Mouse (Mus musculus) inflammation-experienced regulatory T-cells, adult 16 weeks (primary cell): Measurements from ENCODE around the gene Gm21748. TPM values are rescaled to one million over a fixed set of nuclear protein-coding genes. Genes with fewer than 3 reads are reported as not detected.

Experiments
- polyA plus RNA-seq: library from polyadenylated mRNA; unstranded; fragments of 100-300 nt; shearing (Covaris generic); gene quantifications from one replicate; pipeline ENCODE4 v1.2.1, GENCODE M21; 2017

Gm21748 gene
- not detected for polyA plus RNA-seq

DNA sequence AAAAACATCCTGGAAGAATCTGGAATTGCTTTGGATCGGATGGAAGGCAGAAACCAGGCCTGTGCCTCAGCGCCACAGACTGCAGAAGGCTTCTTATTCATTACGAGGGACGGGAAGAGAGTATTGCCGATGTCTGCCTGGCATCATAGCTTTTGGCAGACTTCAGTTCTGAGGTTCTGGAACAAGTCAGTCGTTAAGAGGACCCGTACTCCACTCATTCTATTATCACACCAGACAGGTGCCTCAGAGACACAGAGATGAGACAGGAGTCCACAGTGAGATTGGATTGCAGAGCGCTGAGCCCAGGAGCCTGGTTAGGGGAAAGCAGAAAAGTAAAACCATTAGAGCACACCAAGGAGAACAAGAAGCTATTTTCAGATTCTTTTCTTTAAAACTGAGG, at the start of gene Gm21748:
Gene Gm21748 (minus strand): TSS at position 101 of the 400 bp plus-strand sequence.

Other genes with a start within 250 kb of the Gm21748 start
- gene Gm21860, start 84.4 kb downstream of the Gm21748 start, polyA plus RNA-seq: not detected
- not detected for gene Gm47283, start 54.4 kb downstream of the Gm21748 start, polyA plus RNA-seq